Mouse (Mus musculus) heart, postnatal 0 days (tissue): ENCODE measurements at regions not wholly inside any gene's neighbourhood (a gene's known extent, or its start where the extent isn't known, plus 50 kb on each side); places are given as distances from the start of the nearest gene placed in this dataset.

Experiments
- CTCF ChIP-seq: IDR thresholded peaks from 2 replicates; pipeline ENCODE4 v1.5.1; 2016; ENCODE audit warnings: antibody characterized with exemption, control low read depth, low read depth
- EP300 ChIP-seq: IDR thresholded peaks from 2 replicates; pipeline ENCODE4 v1.6.1; 2016; ENCODE audit warnings: antibody characterized with exemption, low read depth

GRCm38 (mm10) chr11:31807461-31808215 lies 64.4 kb upstream of the Cpeb4 start:
- no peak for TF ChIP-seq CTCF
- TF ChIP-seq EP300, result no peak
